Mouse (Mus musculus) midbrain, postnatal 0 days (tissue): ENCODE data around the gene Mdga1. TPM values are rescaled to one million over a fixed set of nuclear protein-coding genes. Genes with fewer than 3 reads are reported as not detected.

Experiments used
- ATAC-seq: fragments of 200-750 bp; cut with Nextera tagmentation; 2 replicates; pipeline ENCODE4 v1.8.0; 2017; ENCODE audit warnings: moderate number of reproducible peaks, mild to moderate bottlenecking, moderate TSS enrichment, moderate library complexity; ENCODE audit not compliant: low FRiP score
- DNase-seq: peaks from one replicate; pipeline ENCODE4 v3.0.0-alpha.2; 2015; ENCODE audit warnings: low spot score
- H3K27ac ChIP-seq: fragments of 300-500 bp; sonication (generic); 2 replicates; pipeline ENCODE4 v1.5.1; 2014; ENCODE audit warnings: low read depth, mild to moderate bottlenecking, low read length, mixed read lengths
- H3K27me3 ChIP-seq: fragments of 300-500 bp; sonication (generic); 2 replicates; pipeline ENCODE4 v1.6.1; 2014; ENCODE audit warnings: low read length, control low read depth, mixed read lengths; ENCODE audit not compliant: insufficient read depth
- H3K36me3 ChIP-seq: fragments of 300-500 bp; sonication (generic); 2 replicates; pipeline ENCODE4 v1.6.1; 2014; ENCODE audit warnings: low read length, control low read depth, mixed read lengths; ENCODE audit not compliant: insufficient read depth
- H3K4me1 ChIP-seq: fragments of 300-500 bp; sonication (generic); 2 replicates; pipeline ENCODE4 v1.6.1; 2014; ENCODE audit warnings: mild to moderate bottlenecking, control low read depth, antibody characterized with exemption, low read length, mixed read lengths; ENCODE audit not compliant: insufficient read depth
- H3K4me2 ChIP-seq: fragments of 300-500 bp; sonication (generic); 2 replicates; pipeline ENCODE4 v1.6.1; 2014; ENCODE audit warnings: low read depth, mild to moderate bottlenecking, low read length, mixed read lengths; ENCODE audit not compliant: poor library complexity, severe bottlenecking
- H3K4me3 ChIP-seq: fragments of 300-500 bp; sonication (generic); 2 replicates; pipeline ENCODE4 v1.5.1; 2014; ENCODE audit warnings: low read depth, mild to moderate bottlenecking, low read length, moderate library complexity
- H3K9ac ChIP-seq: fragments of 300-500 bp; sonication (generic); replicated peaks from 2 replicates; pipeline ENCODE4 v1.6.1; 2014; ENCODE audit warnings: mild to moderate bottlenecking, low read length, moderate library complexity, mixed read lengths; ENCODE audit not compliant: poor library complexity, severe bottlenecking
- H3K9me3 ChIP-seq: fragments of 300-500 bp; sonication (generic); 2 replicates; pipeline ENCODE4 v1.6.1; 2016; ENCODE audit warnings: low read length, control low read depth
- CTCF ChIP-seq: IDR thresholded peaks from 2 replicates; pipeline ENCODE4 v1.5.1; 2016; ENCODE audit warnings: antibody characterized with exemption, mild to moderate bottlenecking
- WGBS: fragments of 180-500 bp; shearing (Covaris S2); extraction: QIAGEN DNeasy Blood & Tissue Kit; methylation state at CpG from one replicate; pipeline ENCODE4 v1.1.7; 2014; 5-methylcytosine and 5-hydroxymethylcytosine counted together
- polyA plus RNA-seq: library from polyadenylated mRNA; unstranded; fragments of >200 nt; fragmentation: Nextera tagmentation; extraction: Ambion mirVana; gene quantifications from 2 replicates; pipeline ENCODE4 v1.2.1, GENCODE M21; 2015
- total RNA-seq: library from RNA; depleted of rRNA; stranded (reverse); fragments of >200 nt; gene quantifications from 2 replicates; pipeline ENCODE4 v1.2.3, GENCODE M21; 2014

Gene Mdga1
- total and polyA plus RNA-seq, 2 experiments from 2014 or later = 16.9 to 64.7 TPM

- peaks cover 3% of the 10 kb centered on the region; the same call in 1 of the 2 replicates for H3K27me3 ChIP-seq
- peaks cover 9% of the 10 kb centered on the region; the same call in 1 of the 2 replicates for H3K4me1 ChIP-seq
- no peaks in the 10 kb centered on the region for H3K36me3 ChIP-seq
- H3K9me3 ChIP-seq = no peaks in the 10 kb centered on the region
- ATAC-seq (0 out of 2 replicates have a peak, but pooled peaks have one; percentile 10), DNase-seq (peak; percentile 27)
- TF ChIP-seq CTCF = peak; percentile 31; the same call in 1 of the 2 replicates
- WGBS = 8% methylated on average over 11 of the region's 11 CpGs
- no peak overlapping the region for H3K4me3 ChIP-seq
- H3K27ac ChIP-seq = no peak overlapping the region
- no peak overlapping the region for H3K9ac ChIP-seq
- peak overlapping the region; percentile 18; the same call in 1 of the 2 replicates for H3K4me2 ChIP-seq
Measured at GRCm38 (mm10) chr17:29963730-29964259, 6.1 kb downstream of the Mdga1 start.

- DNase-seq (no peak), ATAC-seq (no peak)
- no peak overlapping the region for H3K4me3 ChIP-seq
- 56% methylated on average over 8 of the region's 8 CpGs for WGBS
- no peak overlapping the region for H3K4me2 ChIP-seq
- no peaks in the 10 kb centered on the region for H3K27me3 ChIP-seq
- H3K9me3 ChIP-seq = no peaks in the 10 kb centered on the region
- H3K27ac ChIP-seq = no peak overlapping the region
- H3K9ac ChIP-seq = no peak overlapping the region
- H3K4me1 ChIP-seq = no peaks in the 10 kb centered on the region
- no peaks in the 10 kb centered on the region for H3K36me3 ChIP-seq
- no peak for TF ChIP-seq CTCF
Measured at GRCm38 (mm10) chr17:29955880-29956279, 14.0 kb downstream of the Mdga1 start.

GRCm38 (mm10) chr17:29954316-29954715 lies 15.6 kb downstream of the Mdga1 start:
- no peaks in the 10 kb centered on the region for H3K27me3 ChIP-seq
- H3K4me2 ChIP-seq = no peak overlapping the region
- ATAC-seq = no peak
- H3K9me3 ChIP-seq = no peaks in the 10 kb centered on the region
- no peaks in the 10 kb centered on the region for H3K4me1 ChIP-seq
- H3K4me3 ChIP-seq = no peak overlapping the region
- WGBS = 75% methylated on average over 5 of the region's 5 CpGs
- no peaks in the 10 kb centered on the region for H3K36me3 ChIP-seq
- H3K27ac ChIP-seq = no peak overlapping the region
- no peak for DNase-seq
- TF ChIP-seq CTCF = no peak
- no peak overlapping the region for H3K9ac ChIP-seq

GRCm38 (mm10) chr17:29951100-29951499 lies 18.8 kb downstream of the Mdga1 start:
- Histone ChIP-seq H3K27ac (no peak overlapping the region), H3K4me3 (no peak overlapping the region), H3K4me2 (no peak overlapping the region), H3K9ac (no peak overlapping the region), H3K27me3 (no peaks in the 10 kb centered on the region), H3K9me3 (no peaks in the 10 kb centered on the region), H3K36me3 (no peaks in the 10 kb centered on the region), H3K4me1 (no peaks in the 10 kb centered on the region)
- 46% methylated on average over 6 of the region's 6 CpGs for WGBS
- ATAC-seq (no peak), DNase-seq (no peak)
- TF ChIP-seq CTCF = no peak

- no peaks in the 10 kb centered on the region for H3K4me1 ChIP-seq
- no peak for ATAC-seq
- H3K27ac ChIP-seq = no peak overlapping the region
- no peaks in the 10 kb centered on the region for H3K9me3 ChIP-seq
- H3K36me3 ChIP-seq = no peaks in the 10 kb centered on the region
- no peaks in the 10 kb centered on the region for H3K27me3 ChIP-seq
- 73% methylated on average over 8 of the region's 8 CpGs for WGBS
- TF ChIP-seq CTCF = no peak
- H3K9ac ChIP-seq = no peak overlapping the region
- H3K4me2 ChIP-seq = no peak overlapping the region
- no peak for DNase-seq
- no peak overlapping the region for H3K4me3 ChIP-seq
Measured at GRCm38 (mm10) chr17:29950574-29950973, 19.3 kb downstream of the Mdga1 start.

GRCm38 (mm10) chr17:29947271-29947714 lies 22.6 kb downstream of the Mdga1 start:
- no peak overlapping the region for H3K27ac ChIP-seq
- H3K4me2 ChIP-seq = no peak overlapping the region
- H3K4me1 ChIP-seq = no peaks in the 10 kb centered on the region
- peak; percentile 41 for ATAC-seq
- H3K36me3 ChIP-seq = no peaks in the 10 kb centered on the region
- no peak overlapping the region for H3K9ac ChIP-seq
- 28% methylated on average over 5 of the region's 5 CpGs for WGBS
- no peak for TF ChIP-seq CTCF
- H3K27me3 ChIP-seq = no peaks in the 10 kb centered on the region
- no peaks in the 10 kb centered on the region for H3K9me3 ChIP-seq
- DNase-seq = peak; percentile 79
- no peak overlapping the region for H3K4me3 ChIP-seq
